Mouse (Mus musculus) lung, postnatal 0 days (tissue): ENCODE data around the gene Robo1.

ENCODE experiments used
- CTCF ChIP-seq: IDR thresholded peaks from 2 replicates; pipeline ENCODE4 v1.5.1; 2016; ENCODE audit warnings: antibody characterized with exemption, mild to moderate bottlenecking
- EP300 ChIP-seq: IDR thresholded peaks from 2 replicates; pipeline ENCODE4 v1.6.1; 2016; ENCODE audit warnings: antibody characterized with exemption, mild to moderate bottlenecking, control low read depth

DNA sequence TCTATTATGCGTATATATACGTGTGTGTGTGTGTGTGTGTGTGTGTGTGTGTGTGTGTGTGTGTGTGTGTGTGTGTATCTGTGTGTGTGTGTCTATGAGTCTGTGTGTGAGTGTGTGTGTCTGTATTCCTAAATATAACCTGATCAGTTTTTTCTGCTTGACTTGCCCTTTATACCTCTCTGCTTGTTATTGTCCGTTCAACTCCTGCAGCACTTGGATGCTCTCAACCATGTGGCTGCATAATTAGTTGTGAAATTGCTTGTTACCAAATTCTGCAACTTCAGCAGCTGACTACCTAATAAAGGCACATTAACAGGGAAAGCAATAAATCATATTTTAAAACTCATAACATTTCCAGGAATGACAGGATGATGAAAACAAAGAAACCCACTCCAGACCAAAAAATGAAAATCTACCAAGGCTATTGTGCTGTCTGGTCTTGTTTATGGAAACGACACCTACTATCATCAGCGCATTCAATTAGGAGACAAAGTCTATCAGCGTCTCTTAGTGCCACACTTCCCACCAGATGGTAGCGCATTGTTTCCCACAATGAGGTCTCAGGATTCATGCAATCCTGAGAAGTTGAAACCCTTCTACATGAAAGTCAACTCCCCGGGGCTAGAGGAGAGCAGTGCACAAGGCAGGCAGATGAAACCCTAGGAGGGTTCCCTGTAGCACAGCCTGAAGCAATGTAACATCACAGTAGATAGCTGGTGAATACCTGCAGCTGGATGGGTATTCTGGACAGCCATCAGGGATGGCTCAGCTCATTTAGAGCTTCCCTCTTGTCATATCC is 567.0 kb downstream of the Robo1 start:
- no peak for TF ChIP-seq CTCF
- no peak for TF ChIP-seq EP300
